Mouse (Mus musculus) CH12.LX (cell line): ENCODE measurements at regions not wholly inside any gene's neighbourhood (a gene's known extent, or its start where the extent isn't known, plus 50 kb on each side); places are given as distances from the start of the nearest gene placed in this dataset.

Experiments used
- CTCF ChIP-seq, 2 experiments: IDR thresholded peaks in 1 of 2; conservative IDR thresholded peaks in 1 of 2; 2 replicates each; pipeline ENCODE4 v1.5.1; 2011 to 2012; ENCODE audit warnings: low read depth in 2 of 2, low read length in 2 of 2, improper control_type of control experiment in 1 of 2, inconsistent platforms in 1 of 2, mild to moderate bottlenecking in 1 of 2, moderate library complexity in 1 of 2
- ETS1 ChIP-seq: conservative IDR thresholded peaks from 2 replicates; pipeline ENCODE4 v1.6.1; 2012; ENCODE audit warnings: low read depth, mild to moderate bottlenecking, inconsistent platforms, low read length, improper control_type of control experiment, moderate library complexity
- MAFK ChIP-seq: IDR thresholded peaks from 2 replicates; pipeline ENCODE4 v1.6.1; 2011; ENCODE audit warnings: low read length, improper control_type of control experiment; ENCODE audit not compliant: insufficient replicate concordance
- MEF2A ChIP-seq: IDR thresholded peaks from 2 replicates; pipeline ENCODE4 v1.6.1; 2014; ENCODE audit warnings: low read depth, mild to moderate bottlenecking, inconsistent platforms, low read length, improper control_type of control experiment, borderline replicate concordance

DNA sequence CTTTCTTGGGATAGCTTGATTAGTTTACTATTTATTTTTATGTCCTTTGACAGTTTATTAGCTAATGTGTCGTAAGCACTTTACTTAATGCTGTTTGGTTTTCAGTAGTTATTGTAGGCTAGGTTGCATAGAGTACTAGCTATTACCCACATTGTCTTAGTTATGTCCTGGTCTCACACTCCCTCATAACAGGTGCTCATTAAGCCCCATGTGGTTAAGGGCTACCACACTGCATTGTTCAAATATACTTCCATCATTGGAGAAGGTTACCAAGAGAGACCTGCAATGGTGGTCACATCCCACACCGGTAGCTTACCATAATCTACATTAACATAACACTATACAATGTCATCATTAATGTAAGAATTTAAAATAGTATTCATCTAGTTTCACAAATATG is 153.3 kb downstream of the Lyplal1 start:
- TF ChIP-seq CTCF (conservative IDR thresholded peaks at IDR 0.05 in 1 of 2, IDR thresholded peaks at IDR 0.05 in 1 of 2; ENCODE audit: low read depth in 2 of 2, low read length in 2 of 2), result no peak
- no peak for TF ChIP-seq ETS1
- TF ChIP-seq MEF2A, result no peak
- TF ChIP-seq MAFK, result no peak
